Mouse (Mus musculus): ENCODE results near the gene Sdhaf1. TPM values are rescaled to one million over a fixed set of nuclear protein-coding genes. Genes with fewer than 3 reads are reported as not detected.

Gene Sdhaf1
- total RNA-seq (2021): 10 to 100 TPM; 12.1 to 12.8 TPM
- long read RNA-seq, experiment 1, transcript Sdhaf1-201 (1 exons, 2,490 nt): major isoform, 53 of 54 reads
- long read RNA-seq, experiment 1, partial matches to known transcripts: 0 of 54 reads
- long read RNA-seq, experiment 1, other reads (novel, unspliced or antisense): 1 of 54 reads
- long read RNA-seq, experiment 2, transcript Sdhaf1-201 (1 exons, 2,490 nt): major isoform, 48 of 48 reads
- long read RNA-seq, experiment 2, partial matches to known transcripts: 0 of 48 reads
- long read RNA-seq, experiment 2, other reads (novel, unspliced or antisense): 0 of 48 reads

DNA sequence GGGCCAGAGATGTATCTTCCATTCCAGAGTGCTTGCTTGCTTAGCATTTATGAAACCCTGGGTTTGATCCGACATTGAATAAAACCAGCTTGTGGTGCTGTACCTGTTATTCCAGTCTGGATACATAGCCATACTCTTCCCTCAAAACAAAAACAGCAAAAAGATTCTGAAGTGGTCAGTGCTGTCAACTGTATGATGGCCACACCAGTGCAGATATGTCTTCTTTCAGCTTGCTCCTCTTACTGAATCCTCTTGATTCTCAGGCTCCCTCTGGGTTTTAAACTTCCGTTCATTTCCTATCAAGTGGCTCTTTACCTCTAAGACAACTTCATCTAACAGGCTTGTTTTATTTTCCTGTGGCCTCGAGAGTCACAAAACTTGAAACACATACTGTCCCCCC is at the start of gene Sdhaf1:
Gene Sdhaf1 (minus strand): TSS at position 101 of the 400 bp plus-strand sequence.
- intact Hi-C loops (cut with DNase I): no loop called here
- no peak for DNase-seq

DNA sequence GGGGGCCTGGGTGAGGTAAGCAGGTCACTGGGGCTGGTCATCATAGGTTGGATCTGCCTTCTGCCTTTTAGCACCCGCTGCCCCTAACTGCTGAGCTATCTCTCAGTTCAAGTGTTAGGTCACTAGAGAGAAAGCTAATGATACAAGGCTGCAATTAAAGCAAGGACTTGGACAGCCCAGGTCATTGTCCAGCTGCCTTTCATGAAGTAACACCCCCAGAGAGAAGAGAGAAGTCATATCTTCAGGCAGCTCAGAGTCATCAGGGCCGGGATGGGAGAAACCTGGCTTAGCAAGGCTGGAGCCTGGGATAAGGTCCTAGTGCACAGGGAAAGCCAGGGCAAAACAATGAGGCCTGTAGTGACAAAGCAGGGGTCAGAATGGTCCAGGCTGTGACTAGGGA is 43.8 kb upstream of the Sdhaf1 start:
- intact Hi-C loops (cut with DNase I): no loop called here
- no peak for DNase-seq

DNA sequence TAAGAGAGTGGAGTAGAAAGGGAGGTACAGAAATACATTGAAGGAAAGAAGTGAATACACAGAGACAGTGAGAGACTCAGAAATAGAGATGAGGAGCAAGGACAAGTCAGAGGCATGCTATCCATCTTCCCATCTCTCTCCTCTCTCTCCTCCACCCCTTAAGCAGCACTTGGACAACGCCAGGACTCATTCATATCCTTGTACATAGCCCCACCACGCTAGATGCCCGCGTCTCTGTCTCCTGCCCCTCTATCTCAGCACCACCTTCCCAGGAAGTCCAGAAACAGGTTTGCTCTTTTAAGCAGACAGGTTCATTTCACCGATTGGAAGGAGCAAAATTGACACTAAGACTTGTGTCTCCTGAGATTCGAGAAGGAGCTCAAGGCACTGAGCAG is 39.6 kb upstream of the Sdhaf1 start:
- intact Hi-C loops (cut with DNase I): no loop called here

DNA sequence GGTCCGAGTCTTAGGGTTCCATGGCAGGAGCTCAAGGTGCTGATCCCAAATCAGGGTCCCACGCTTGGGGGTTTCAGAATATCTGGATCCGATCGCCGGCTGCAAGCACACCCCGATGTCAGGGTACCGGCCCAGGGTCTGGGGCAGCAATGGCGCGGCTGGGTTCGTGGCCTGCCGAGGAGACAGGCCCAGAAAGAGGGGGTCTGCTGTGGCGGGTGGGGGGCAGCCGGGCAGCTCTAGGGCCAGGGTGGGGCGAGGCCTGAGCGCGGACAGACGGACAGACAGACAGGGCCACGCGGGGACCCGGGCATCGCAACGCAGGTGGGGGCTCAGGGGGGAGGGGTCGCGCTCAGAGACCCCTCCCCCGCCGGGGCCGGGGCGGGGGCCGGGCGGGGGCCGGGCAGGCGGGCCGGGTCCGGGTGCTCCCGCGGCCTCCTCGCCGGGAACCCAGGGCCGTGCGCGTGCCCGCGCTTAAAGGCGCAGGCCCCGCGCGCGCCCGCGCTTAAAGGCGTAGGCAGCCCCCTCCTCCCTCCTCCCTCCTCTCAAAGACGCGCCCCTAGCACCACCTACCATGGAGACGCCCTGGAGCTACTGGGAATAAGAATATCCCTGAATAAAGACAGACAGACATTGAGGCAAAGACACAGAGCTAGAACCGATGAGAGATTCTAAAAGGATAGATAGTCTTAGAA is 39.1 kb upstream of the Sdhaf1 start, which contains the start of gene Lrfn3:
Gene Lrfn3 (minus strand): TSS at position 121 of the 692 bp plus-strand sequence.
- peak in 1 of 2 experiments; percentile 33 for DNase-seq
- intact Hi-C loops (cut with DNase I): no loop called here

More for the DNA sequence above, 39.6 kb upstream of the Sdhaf1 start:
- no peak for DNase-seq

DNA sequence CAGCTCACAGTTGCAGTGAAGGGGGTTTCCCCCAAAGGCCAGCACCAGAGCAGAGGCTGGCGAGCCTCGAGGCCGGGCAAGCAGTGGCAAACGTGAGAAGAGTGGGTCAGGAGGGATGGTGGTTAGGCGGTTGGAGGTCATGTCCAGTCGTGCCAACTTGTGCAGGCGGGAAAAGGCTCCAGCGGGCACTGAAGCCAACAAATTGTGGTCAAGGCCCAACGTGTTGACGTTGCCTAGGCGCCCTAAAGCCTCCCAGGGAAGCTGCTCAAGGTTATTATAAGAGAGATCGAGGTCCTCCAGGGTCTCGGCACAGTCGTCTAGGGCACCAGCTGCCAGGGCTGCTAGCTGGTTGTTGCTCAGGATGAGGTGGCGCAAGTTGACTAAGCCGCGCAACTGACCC is 36.3 kb upstream of the Sdhaf1 start:
- intact Hi-C loops (cut with DNase I): no loop called here
- DNase-seq: no peak

DNA sequence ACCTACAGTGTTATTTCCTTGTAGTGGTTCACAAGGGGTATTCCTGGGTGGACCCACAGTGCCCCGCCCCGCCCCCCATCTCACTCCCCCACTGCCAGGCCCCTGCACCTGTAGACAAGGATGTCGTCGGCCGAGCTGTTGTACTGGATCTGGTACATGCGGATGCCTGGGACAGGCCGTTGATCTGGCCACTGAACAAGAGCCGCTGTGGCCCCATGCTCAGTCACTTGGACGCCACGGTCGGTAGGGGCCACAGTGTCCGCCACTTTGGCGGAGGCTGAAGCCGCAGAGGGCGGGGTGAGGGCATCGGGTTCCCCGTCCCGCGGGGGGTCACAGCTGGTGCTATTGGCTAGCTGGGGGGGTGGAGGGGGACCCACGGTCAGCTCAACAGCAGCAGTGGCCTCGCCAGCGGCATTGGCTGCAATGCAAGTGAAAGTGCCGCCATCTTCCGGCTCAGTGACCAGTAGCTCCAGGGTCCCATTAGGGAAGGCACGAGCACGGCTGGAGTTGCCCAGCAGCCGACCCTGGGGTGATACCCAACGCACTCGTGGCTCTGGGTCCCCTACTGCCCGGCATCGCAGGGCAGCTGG is 35.7 kb upstream of the Sdhaf1 start:
- DNase-seq: no peak
- intact Hi-C loops (cut with DNase I): no loop called here

DNA sequence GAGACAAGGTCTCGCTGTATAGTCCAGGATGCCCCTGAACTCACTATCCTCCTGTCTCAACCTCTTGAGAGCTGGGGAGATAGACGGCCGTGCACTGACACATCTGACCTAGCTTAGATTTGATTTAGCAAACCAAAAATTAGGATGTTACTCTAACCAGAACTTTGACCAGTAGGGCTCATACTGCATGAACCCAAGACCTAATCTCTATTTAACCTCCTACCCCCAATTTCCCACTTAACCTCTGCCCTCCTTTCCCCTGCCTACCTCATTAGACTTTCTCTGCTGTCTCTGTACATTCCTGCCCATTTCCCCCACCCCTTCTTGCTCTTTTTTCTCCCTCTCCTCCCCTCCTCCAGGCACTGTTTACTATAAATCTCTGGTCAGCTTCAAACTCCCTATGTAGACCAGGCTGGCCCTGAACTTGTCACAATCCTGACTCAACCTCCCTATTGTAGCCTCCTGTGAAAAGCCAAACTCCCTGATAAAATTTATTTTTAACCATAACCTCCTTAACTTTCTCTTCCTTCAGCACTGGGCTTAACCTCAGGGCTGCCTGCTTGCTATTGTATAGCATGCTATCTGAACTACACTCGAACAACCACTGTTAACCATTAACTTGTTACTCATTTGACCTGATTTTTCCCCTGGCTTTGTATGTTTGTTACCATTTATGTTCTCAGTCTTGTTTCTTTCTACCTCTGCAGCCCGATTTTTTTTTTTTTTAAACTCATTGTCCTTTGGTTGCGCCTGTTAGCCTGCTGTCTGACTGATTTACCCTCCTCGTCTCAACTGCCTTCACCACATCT is 34.9 kb upstream of the Sdhaf1 start:
- intact Hi-C loops (cut with DNase I): no loop called here
- DNase-seq: no peak

DNA sequence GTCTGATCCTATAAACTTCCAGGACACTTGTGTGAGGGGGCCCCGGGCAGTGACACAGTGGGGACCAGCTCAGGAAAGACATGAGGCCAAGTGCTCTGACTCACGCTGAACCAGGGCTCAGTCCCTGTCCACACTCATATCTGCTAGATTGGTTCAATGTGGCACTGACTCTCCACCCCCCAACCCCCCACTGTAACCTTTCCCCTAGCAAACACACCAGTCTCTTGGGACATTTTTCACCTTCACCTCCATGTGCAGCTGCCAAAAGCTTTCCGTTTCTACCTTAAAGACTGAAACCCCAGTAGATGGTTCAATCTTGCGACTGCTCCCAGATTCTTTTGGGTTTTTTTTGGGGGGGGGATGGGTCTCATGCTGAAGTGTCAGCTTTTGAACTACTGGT is 30.4 kb upstream of the Sdhaf1 start:
- intact Hi-C loops (cut with DNase I): no loop called here
- no peak for DNase-seq

DNA sequence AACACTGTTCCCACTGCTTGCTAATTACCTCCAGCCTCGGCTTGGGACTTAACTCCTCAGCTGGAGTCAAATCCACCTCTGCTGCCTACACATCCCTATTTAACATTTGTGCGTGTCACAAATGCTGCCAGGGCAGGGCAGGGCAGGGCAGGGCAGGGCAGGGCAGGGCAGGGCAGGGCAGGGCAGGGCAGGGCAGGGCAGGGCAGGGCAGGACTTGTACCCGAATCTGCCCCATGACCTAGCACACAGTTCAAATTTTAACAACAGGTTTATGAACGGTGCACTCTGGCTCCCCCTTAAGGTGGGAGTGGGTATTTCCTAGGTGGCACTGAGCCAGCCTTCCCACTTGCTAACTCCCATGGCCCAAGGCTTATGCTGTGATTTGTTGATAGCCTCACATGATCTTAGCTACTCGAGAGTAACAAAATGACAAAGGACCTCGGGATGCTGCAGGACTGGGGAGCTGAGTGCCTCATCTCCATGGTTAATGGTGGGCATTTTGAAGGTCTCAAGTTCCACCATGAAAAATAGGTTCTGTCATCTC is 29.7 kb upstream of the Sdhaf1 start:
- peak; percentile 53 to 79 for DNase-seq
- intact Hi-C loops (cut with DNase I): no loop called here

DNA sequence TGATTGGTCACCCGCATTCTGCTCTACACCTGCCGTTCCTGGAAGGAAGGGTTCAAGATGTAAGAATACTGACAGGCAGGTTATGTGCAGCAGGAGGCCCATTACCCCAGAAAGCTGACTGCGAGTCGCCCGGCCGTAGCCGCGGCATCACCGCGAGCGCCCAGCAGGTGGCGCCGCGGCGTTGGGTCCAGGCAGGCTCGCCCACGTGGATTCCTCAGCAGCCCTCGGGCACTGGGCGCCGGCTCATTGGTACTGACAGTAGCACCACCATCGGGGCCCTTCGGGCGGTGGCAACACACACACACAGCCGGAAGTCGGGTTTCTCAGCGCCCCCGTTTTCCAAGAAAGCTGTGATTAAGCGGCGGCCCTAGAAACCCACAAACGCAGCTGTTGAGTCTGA is 24.1 kb upstream of the Sdhaf1 start:
- intact Hi-C loops (cut with DNase I): no loop called here
- peak; percentile 60 to 68 for DNase-seq

DNA sequence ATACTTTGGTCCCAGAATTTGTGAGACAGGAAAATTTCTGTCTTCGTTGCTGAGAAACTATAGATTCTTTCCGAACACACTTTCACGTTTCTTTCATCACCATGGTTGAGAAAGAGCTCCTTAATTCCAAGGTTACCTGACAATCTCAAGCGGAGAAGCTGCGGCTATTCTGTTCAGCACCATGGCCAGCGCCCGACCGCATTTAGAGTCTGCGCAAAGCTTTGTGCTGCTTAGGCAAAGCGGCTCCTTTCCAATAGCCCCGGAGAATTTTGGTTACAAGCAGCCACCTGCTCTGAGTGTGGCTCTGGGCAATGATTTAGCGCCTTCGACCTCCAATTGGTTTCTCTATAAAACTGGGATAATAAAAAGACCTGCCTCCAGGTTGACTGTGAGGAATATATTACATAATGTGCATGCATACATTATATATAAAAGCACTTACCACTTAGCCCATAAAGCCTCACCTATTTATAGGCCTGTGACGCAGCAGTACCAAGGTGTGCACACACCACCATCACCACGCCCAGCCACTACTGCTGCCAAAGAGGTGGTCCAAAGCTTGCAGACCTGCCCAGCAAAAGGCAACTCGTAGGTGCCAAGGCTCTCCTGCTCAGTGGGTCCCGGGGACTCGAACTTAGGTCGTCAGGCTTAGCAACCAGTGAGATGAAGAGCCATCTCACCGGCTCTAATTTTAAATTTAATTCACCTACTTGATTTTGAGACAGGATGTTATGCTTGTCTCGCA is 23.1 kb upstream of the Sdhaf1 start:
- intact Hi-C loops (cut with DNase I): no loop called here
- DNase-seq: peak; percentile 70 to 81

DNA sequence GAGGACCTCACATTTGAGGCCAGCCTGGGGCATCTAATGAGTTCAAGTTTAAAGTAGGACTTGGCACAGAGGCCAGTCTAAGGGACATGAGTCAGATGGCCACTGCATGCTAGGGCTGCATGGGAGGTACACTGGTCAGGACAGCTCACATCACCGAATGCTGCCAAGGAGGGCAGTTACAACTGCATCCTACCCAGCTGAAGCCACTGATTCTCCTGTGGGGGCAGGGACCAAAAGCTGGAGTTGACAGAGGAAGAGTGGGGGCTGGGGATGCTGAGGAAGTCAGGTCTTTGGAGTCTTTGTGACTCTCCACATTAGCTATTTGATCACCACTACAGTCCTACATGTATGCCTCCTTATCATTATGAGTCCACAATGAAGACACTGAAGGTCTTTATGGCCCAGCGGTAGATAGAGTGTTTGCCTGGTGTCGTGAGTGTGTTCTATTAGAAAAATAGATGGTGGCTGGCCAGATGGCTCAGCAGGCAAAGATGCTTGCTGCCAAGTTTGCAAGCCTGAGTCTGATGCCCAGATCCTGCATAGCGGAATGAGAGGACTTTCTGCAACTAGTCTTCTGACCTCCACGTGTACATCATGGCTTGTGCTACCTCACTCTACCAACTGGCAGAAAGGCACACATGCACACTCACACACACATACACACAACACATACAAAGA is 15.9 kb upstream of the Sdhaf1 start:
- intact Hi-C loops (cut with DNase I): no loop called here

DNA sequence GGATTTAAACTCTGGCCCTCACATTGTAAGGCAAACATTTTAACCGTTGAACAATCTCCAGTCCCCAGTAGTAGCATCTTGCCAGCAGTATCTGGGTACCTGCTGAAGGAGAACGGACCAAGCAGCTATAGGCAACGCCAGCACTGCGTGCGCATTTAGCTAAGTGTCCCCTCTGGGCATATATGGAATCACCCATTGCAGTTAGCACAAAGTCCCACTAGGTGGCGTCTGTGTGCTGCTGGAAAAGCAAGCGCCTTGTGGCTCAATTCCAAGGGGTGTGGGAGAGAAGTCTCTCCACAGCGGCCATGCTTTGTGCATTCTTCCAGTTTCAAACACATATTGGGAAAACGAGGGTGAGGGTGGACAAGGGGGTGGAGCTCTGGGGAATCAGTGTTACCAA is 12.7 kb upstream of the Sdhaf1 start:
- intact Hi-C loops (cut with DNase I): no loop called here
- peak; percentile 82 to 89 for DNase-seq

More for the DNA sequence above, 15.9 kb upstream of the Sdhaf1 start:
- no peak for DNase-seq

DNA sequence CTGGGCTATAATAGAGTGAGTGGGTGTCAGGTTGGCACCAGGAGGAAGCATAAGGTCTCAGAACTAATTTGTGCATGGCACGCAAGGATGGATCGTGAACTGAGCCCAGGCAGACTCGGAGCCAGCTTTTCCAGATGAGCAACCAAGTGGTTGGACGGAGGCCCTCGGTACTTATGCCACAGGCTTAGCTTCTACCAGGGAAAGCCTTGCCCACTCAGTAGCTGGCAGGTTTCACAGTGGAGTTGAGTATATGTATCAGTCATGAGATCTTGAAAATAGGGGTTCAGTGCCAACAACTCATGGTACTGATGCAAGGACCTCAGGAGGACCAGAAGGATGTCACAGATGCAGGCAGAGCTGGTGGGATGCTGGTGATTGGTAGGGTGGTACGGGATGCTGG is 12.0 kb upstream of the Sdhaf1 start:
- no peak for DNase-seq
- intact Hi-C loops (cut with DNase I): no loop called here

DNA sequence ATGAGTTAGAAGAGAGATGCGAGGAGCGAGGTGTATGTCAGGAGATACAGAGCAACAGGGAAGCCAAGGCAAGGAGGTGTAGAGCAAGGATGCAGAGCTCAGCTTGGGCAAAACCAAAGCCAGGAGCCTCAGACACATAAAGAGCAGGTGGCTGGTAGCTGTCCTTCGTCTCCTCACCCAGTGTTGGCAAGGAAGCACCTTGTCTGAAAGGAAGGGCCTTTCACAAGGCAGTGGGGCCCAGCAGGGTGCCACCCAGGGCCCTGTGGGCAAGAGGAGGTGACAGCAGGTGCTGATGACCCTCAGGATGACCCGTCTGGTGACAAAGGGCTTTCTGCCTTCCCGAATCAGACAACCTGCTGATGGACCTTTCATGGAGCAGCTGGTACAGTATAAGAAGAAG is 10.9 kb upstream of the Sdhaf1 start:
- intact Hi-C loops (cut with DNase I): no loop called here

DNA sequence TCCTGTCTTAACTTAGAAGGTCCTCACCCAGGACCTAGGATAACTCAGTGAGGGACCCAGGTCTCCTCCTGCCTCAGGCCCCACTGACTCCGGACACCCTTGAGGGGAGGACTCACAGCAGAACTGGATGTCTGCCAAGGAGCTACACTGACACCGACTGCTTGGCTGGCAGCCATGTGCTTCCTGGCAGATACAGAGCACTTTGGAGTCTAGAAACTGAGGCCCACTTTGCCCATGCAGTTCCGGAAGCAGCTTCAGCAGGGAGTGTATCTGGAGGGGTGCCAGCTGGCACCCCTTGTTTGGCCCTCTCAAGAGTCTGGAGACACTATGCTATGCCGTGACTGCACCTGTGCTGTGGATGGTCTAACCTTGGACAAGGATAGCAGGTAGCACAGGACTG is 9.7 kb upstream of the Sdhaf1 start:
- intact Hi-C loops (cut with DNase I): no loop called here
- peak; percentile 63 to 66 for DNase-seq

More for the DNA sequence above, 10.9 kb upstream of the Sdhaf1 start:
- DNase-seq: no peak

DNA sequence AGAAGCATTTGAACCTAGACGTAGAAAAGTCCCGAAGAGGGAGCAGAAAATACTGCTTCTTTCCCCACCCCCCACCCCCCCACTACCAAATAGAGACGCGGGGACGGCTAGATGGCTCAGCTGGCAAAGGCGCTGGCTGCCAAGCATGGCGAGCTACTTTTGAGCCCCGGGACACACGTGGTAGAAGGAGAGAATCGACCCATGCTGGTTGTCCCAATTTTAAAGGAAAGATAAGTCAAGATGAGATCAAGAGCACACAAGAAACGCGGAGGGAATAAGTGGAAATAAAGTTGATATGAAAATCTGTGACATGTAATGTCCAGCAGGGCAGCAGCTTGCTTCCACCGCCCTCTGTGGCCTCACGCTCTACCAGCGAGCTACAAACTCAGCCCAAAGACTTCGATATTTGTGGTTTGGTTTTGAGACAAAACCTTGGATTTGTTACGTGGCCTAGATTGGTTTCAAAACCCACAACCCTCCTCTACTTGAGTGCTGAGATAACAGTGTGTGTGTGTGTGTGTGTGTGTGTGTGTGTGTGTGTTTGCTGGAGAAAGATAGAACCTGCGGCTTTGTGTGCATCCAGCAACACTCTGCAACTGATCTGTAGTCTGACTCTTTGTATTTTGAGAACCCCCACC is 9.0 kb upstream of the Sdhaf1 start:
- intact Hi-C loops (cut with DNase I): no loop called here
- DNase-seq: no peak

DNA sequence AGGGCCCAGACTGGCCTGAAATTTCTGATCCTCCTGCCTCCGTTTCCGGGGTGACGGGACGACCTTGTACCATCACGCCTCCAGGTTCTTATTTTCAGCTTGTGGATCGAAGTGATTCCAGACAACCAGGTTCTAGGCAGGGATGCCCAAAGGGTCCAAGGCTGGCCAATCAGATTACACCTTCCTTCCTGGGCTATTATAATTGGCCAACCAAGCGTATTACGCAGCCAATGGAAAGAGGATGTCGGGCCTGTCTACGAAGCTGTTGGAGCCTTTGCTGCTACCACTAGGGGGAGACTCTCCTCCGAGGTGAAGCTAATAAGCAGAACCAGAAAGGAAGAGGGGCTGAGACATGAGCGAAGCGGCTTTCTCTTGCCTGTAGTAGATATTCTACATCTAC is 8.2 kb upstream of the Sdhaf1 start:
- peak; percentile 54 to 77 for DNase-seq
- intact Hi-C loops (cut with DNase I): no loop called here

DNA sequence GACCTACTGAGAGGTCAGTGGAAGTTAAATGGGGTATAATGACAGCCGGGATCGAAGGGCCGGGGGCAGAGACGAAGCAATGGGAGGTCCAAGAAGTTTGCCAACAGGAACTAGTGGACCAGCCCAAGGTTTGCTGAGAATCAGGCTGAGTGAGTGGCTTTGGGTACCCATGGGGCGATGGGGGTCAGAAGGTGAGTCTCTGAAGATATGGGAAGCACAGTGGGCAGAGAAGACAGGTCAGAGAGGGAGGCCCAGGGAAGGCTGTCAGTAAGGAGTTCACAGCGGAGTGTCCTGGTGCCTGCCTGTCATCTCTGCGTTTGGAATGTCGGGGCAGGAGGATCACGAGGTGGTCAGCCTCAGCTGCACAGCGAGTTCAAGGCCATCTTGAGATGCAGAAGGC is 4.7 kb upstream of the Sdhaf1 start:
- intact Hi-C loops (cut with DNase I): no loop called here

More for the DNA sequence above, 4.7 kb upstream of the Sdhaf1 start:
- DNase-seq: no peak

All from heart, postnatal 14 days (tissue).